Mouse (Mus musculus): ENCODE data around the gene Rasgef1b. TPM values are rescaled to one million over a fixed set of nuclear protein-coding genes. Genes with fewer than 3 reads are reported as not detected.

Rasgef1b gene
- polyA plus RNA-seq, 1 experiment: 1.00 TPM

DNA sequence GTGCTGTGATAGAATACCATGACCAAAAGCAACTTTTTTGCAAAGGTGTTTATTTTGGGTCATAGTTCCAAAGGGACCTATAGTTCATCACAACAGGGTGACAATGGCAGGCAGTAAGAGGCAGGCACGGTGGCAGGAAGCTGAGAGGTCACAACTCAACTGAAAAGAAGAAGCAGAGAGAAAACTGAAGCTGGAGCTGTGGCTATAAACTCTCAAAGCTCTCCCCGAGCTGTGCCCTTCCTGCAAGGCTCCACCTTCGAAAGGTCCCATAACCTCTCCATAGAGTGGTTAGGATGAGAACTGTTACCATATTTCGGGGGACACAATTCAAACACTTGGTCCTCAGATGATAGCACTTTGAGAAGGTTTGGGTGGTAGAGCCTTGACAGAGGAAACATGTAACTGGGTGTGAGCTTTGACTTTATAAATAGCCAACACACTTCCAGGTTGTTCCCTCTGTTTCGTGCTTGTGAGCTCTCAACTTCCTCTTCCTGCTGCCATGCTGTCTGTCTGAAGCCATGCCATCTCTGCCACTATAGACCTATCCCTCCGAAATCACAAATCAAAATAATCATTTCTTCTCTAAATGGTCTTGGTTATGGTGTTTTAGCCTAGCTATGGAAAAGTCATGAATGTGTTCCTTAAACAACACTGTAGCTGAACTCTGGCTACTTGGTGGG lies 240.2 kb downstream of the Rasgef1b start:
- no peak overlapping the region for H3K27ac ChIP-seq (ENCODE audit: control insufficient read depth, insufficient read depth, low read depth, low read length, poor library complexity)
- H3K4me3 ChIP-seq (replicated peaks; ENCODE audit: control insufficient read depth, low read depth, low read length): no peak overlapping the region
- no peaks in the 10 kb centered on the region for H3K4me1 ChIP-seq (ENCODE audit: control insufficient read depth, insufficient read depth, low read length)
- 34% methylated on average over 6 of the region's 6 CpGs for WGBS
- TF ChIP-seq POLR2A (IDR thresholded peaks at IDR 0.05; ENCODE audit: borderline replicate concordance, control insufficient read depth, low read depth, low read length) (no peak), CTCF (IDR thresholded peaks at IDR 0.05; ENCODE audit: control insufficient read depth, insufficient read depth, low read length) (no peak)

DNA sequence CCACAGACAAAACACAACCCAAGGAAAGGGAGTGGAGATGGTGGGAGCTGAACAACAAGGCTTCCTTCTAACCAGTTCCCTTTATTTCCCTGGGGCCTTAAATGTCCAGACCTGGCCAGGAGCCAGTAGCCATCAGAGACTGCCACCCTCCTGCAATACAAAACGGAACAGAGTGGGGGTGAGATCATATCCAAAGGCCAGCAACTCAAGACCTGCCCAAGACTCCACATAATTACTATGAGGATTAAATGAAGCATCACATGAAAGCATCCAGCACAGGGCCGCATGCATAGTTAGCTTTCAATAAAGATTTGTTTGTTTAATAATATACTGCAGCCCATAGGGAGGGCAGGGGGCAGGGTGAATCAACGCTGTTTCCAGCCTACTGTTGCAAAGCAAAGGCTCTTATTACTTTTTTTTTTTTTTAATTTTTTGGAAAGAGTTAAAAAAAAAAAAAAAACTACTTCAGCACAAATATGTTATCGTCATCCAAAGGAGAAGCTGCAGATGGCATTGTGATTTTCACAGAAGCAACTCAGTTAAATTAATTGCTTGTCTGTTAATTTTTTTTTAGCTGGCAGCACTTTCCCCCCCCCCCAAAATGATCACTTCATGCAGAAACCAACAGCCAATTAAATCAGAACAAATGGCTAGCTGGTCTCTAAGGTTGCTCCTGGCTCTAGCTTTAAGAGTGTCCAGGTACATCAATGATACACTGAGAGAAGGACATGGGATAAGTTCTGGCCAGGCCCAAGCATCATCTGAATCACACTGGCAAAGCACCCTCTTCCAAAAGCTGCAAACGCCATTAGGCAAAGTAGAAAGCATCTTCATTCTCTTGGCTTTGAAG lies 241.6 kb downstream of the Rasgef1b start:
- H3K4me1 ChIP-seq (ENCODE audit: control insufficient read depth, insufficient read depth, low read length): no peaks in the 10 kb centered on the region; the same call in 1 of the 2 replicates
- no peak overlapping the region for H3K27ac ChIP-seq (ENCODE audit: control insufficient read depth, insufficient read depth, low read depth, low read length, poor library complexity)
- TF ChIP-seq CTCF (IDR thresholded peaks at IDR 0.05; ENCODE audit: control insufficient read depth, insufficient read depth, low read length) (no peak), POLR2A (IDR thresholded peaks at IDR 0.05; ENCODE audit: borderline replicate concordance, control insufficient read depth, low read depth, low read length) (no peak)
- WGBS: 71% methylated on average over 5 of the region's 5 CpGs
- H3K4me3 ChIP-seq (replicated peaks; ENCODE audit: control insufficient read depth, low read depth, low read length): no peak overlapping the region

DNA sequence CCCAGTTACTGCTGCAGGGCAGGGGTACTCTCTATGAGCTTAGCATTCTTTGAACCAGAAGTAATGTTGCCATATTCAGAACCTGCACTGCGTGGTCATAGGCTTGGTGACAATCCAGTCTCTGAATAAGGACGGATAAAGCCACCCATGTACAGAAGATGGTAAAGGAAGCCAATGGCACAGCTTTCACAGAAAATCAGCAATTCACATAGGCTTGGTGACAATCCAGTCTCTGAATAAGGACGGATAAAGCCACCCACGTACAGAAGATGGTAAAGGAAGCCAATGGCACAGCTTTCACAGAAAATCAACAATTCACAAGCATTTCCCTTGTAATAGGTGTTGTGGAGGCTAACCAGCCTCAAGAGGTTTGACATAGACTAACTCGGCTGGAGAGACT lies 245.7 kb downstream of the Rasgef1b start:
- 86% methylated on average over 5 of the region's 5 CpGs for WGBS
- TF ChIP-seq CTCF (IDR thresholded peaks at IDR 0.05; ENCODE audit: control insufficient read depth, insufficient read depth, low read length) (no peak), POLR2A (IDR thresholded peaks at IDR 0.05; ENCODE audit: borderline replicate concordance, control insufficient read depth, low read depth, low read length) (no peak)
- H3K4me3 ChIP-seq (replicated peaks; ENCODE audit: control insufficient read depth, low read depth, low read length): no peak overlapping the region

DNA sequence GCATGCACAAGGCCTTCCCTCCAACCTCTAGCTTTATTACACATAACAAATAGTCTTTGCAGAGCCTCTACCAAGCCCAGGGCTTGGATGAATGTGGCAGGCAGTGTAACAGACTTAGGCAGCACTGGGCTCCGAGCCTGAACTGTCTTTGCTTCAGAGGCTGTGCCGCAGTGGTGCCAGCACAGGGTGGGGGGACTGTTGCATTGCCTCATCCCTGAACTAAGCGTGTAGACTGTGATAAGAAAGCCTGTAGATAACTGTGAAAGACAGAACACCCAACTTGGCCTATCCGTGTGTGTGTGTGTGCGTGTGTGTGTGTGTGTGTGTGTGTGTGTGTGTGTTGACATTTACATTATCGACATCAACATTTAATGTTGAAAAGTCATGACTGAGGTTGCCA lies 246.3 kb downstream of the Rasgef1b start:
- Histone ChIP-seq H3K27ac (ENCODE audit: control insufficient read depth, insufficient read depth, low read depth, low read length, poor library complexity) (no peak overlapping the region), H3K4me1 (ENCODE audit: control insufficient read depth, insufficient read depth, low read length) (no peaks in the 10 kb centered on the region; the same call in none of the 2 replicates), H3K4me3 (replicated peaks; ENCODE audit: control insufficient read depth, low read depth, low read length) (no peak overlapping the region)
- WGBS: 74% methylated on average over 6 of the region's 6 CpGs
- TF ChIP-seq CTCF (IDR thresholded peaks at IDR 0.05; ENCODE audit: control insufficient read depth, insufficient read depth, low read length): no peak
- TF ChIP-seq POLR2A (IDR thresholded peaks at IDR 0.05; ENCODE audit: borderline replicate concordance, control insufficient read depth, low read depth, low read length): no peak

More for the DNA sequence above, 245.7 kb downstream of the Rasgef1b start:
- H3K4me1 ChIP-seq (ENCODE audit: control insufficient read depth, insufficient read depth, low read length): no peaks in the 10 kb centered on the region; the same call in none of the 2 replicates
- no peak overlapping the region for H3K27ac ChIP-seq (ENCODE audit: control insufficient read depth, insufficient read depth, low read depth, low read length, poor library complexity)

DNA sequence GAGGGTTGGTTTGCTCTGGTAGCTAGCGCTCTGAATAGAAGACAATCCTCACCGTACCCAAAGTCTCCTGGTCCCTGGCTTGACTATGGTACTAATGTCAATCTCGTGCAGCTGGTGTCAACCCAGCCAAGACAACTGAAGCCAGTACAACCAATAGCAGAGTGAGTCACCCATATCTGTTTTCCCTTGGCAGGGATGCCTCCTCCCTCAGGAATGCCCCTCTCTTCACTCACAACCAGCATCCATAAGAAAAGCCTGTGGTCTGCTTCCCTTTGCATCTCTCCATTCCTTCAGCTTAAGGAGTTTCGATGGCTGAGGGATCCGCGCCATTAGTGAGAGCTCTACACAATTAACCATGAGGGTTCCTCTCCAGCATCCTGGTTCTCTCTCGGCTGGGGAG lies 246.8 kb downstream of the Rasgef1b start:
- 91% methylated on average over 7 of the region's 7 CpGs for WGBS
- no peak for TF ChIP-seq CTCF (IDR thresholded peaks at IDR 0.05; ENCODE audit: control insufficient read depth, insufficient read depth, low read length)
- TF ChIP-seq POLR2A (IDR thresholded peaks at IDR 0.05; ENCODE audit: borderline replicate concordance, control insufficient read depth, low read depth, low read length): no peak
- H3K4me1 ChIP-seq (ENCODE audit: control insufficient read depth, insufficient read depth, low read length): no peaks in the 10 kb centered on the region; the same call in none of the 2 replicates
- no peak overlapping the region for H3K27ac ChIP-seq (ENCODE audit: control insufficient read depth, insufficient read depth, low read depth, low read length, poor library complexity)
- no peak overlapping the region for H3K4me3 ChIP-seq (replicated peaks; ENCODE audit: control insufficient read depth, low read depth, low read length)

DNA sequence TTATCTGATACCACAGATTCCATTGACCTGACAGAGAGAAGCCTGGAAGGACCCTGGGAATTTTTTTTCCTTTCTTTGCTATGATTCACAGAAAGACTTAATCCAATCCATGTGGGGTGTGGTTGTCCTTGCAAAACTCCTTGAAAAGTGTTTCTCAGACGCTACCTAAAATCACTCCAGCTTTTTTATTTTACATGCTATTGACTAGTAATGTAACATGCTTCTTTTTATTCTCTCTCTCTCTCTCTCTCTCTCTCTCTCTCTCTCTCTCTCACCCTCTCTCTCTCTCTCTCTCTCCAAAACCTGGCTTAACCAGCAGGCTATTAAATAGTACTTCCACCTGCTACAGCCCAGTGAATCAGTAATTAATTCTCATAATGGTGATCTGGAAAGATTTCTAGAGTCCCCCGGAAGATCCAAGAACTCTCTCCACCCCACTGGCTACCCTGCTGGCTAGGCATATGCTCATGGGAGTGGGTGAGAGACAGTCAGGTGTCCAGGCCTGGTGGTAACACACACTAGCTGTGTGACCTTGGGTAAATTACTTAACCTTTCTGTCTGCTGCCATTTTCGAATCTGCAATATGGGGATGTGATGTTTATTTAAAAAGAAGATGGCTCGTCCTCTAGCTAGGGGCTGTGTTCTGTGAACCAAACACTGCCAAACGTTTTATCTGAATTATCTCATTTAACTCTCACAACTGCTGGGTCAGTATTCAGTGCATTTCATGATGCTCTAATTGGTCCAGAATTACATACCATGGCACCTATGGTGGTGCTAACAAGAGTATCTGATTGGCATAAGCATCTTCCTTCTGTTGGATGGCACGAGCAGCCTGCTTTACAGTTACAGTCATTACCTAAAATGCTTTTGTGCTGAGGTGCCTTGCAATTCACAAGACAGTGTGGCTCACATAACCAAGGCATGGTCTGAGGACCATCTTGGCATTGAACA lies 248.5 kb downstream of the Rasgef1b start:
- TF ChIP-seq POLR2A (IDR thresholded peaks at IDR 0.05; ENCODE audit: borderline replicate concordance, control insufficient read depth, low read depth, low read length): no peak
- no peak for TF ChIP-seq CTCF (IDR thresholded peaks at IDR 0.05; ENCODE audit: control insufficient read depth, insufficient read depth, low read length)
- Histone ChIP-seq H3K27ac (ENCODE audit: control insufficient read depth, insufficient read depth, low read depth, low read length, poor library complexity) (no peak overlapping the region), H3K4me3 (replicated peaks; ENCODE audit: control insufficient read depth, low read depth, low read length) (no peak overlapping the region), H3K4me1 (ENCODE audit: control insufficient read depth, insufficient read depth, low read length) (no peaks in the 10 kb centered on the region; the same call in none of the 2 replicates)
- WGBS: 78% methylated on average over 6 of the region's 6 CpGs

DNA sequence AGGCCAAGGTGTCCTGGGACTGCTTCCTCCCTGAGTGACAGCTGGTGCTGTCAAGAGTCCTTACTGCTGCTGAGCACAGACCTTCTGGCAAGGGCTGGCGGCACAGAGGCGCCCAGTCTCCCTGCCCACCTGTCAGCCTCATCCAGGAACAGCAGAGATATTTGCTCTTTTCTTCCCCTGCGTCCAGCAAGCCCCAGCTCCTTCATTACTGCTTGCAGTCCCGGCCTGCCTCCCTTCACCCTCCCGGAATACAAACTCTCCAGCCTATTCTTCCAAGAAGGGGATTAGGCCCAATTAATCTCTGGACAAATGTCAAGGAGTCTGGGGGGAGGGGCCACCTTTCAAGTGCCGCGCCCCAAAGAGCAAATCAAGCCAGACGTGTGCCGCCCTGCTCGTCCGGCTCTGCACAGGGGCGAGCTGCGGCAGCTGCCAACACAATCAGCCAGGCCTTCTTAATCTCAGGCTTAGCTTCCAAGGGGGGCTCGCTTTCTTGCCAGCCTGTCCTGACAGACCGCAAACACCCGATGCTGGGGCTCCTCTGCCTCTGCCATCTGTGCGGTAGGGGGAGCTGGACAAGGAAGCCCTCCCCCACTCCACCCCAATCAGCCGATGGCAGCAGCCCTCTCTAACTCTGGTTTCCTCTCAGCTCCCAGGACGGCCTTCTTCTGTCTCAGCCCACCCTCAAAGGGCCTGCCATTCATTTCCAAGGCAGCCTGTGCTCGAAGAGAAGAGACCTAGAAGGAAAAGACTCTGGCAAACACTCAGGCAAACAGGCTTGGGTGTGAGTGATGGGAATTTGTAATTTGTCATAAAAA lies 249.4 kb downstream of the Rasgef1b start:
- no peak for TF ChIP-seq POLR2A (IDR thresholded peaks at IDR 0.05; ENCODE audit: borderline replicate concordance, control insufficient read depth, low read depth, low read length)
- no peak for TF ChIP-seq CTCF (IDR thresholded peaks at IDR 0.05; ENCODE audit: control insufficient read depth, insufficient read depth, low read length)
- WGBS: 10% methylated on average over 20 of the region's 20 CpGs
- H3K27ac ChIP-seq (ENCODE audit: control insufficient read depth, insufficient read depth, low read depth, low read length, poor library complexity): no peak overlapping the region; the same call in 1 of the 2 replicates
- H3K4me1 ChIP-seq (ENCODE audit: control insufficient read depth, insufficient read depth, low read length): no peaks in the 10 kb centered on the region; the same call in none of the 2 replicates
- H3K4me3 ChIP-seq (replicated peaks; ENCODE audit: control insufficient read depth, low read depth, low read length): no peak overlapping the region
